Mouse (Mus musculus) neutrophil, adult 83 days (primary cell): Measurements from ENCODE around the gene Ear1. TPM values are rescaled to one million over a fixed set of nuclear protein-coding genes. Genes with fewer than 3 reads are reported as not detected.

Experiments used
- total RNA-seq, 2 experiments: library from RNA; stranded (reverse); gene quantifications; one replicate each; pipeline ENCODE4 v1.2.4; 2023

Ear1 gene
- 10 to 100 TPM; 35.6 to 84.2 TPM for total RNA-seq

GRCm38 (mm10) chr14:43875417-43875816, at the start of gene Ear1:
Gene Ear1, minus strand, starts transcription at chr14:43875517.

GRCm38 (mm10) chr14:43924688-43925403, 49.5 kb upstream of the Ear1 start, which contains the start of gene Gm8113:
Gene Gm8113, plus strand, starts transcription at chr14:43925390.

DNA sequence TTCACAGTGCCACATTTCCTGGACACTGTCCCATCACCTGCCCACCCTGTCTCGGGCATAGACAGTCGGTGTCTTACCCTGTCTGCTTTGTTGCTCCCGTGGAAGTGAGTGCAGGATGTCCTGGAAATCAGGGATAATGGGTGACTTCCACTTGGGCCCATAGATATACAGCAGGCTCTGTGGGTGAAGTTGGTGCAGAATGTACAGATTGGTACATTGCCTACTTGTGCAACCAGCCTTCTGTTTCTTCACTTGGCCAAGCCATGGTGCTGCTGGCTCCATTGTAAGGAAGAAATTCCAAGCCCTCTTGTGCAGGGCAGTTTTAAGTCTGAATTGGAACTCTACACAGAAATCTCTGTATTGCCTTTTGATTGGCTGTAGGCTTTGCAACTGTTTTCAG, 48.1 kb upstream of the Ear1 start, which contains the start of gene Ear10:
Gene Ear10 (minus strand): TSS at position 101 of the 400 bp plus-strand sequence.

GRCm38 (mm10) chr14:43784645-43785044, 90.7 kb downstream of the Ear1 start, which contains the start of gene Gm8180:
Gene Gm8180, minus strand, starts transcription at chr14:43784745.

Other genes with a start within 250 kb of the Ear1 start
- gene Gm8165, start 198.3 kb downstream of the Ear1 start, total RNA-seq: not detected
- gene Gm7324, start 177.7 kb downstream of the Ear1 start, total RNA-seq: under 1 TPM in 1 of 2 experiments, not detected in 1; 0.35 TPM
- gene Gm16506, start 148.0 kb downstream of the Ear1 start, total RNA-seq: not detected
- gene Gm6526, start 127.7 kb downstream of the Ear1 start, total RNA-seq: not detected
- not detected for gene Gm8180, start 90.8 kb downstream of the Ear1 start, total RNA-seq
- not detected for gene Ear10, start 48.0 kb upstream of the Ear1 start, total RNA-seq
- gene Gm8113, start 49.9 kb upstream of the Ear1 start, total RNA-seq: 1 to 10 TPM in 1 of 2 experiments, under 1 TPM in 1; 0.60 to 3.6 TPM
- not detected for gene Ang5, start 81.6 kb upstream of the Ear1 start, total RNA-seq
- not detected for gene Ang6, start 126.8 kb upstream of the Ear1 start, total RNA-seq
- 100 to 1,000 TPM; 158 to 214 TPM for gene Ear2, start 227.1 kb upstream of the Ear1 start, total RNA-seq
- not detected for gene Gm3327, start 248.3 kb upstream of the Ear1 start, total RNA-seq